Mouse (Mus musculus) heart, postnatal 10 days (tissue): Measurements from ENCODE around the gene Fastkd1. TPM values are rescaled to one million over a fixed set of nuclear protein-coding genes. Genes with fewer than 3 reads are reported as not detected.
A peak's percentile ranks its signal among the peaks of the same experiment; 100 is the strongest.
"Not testable (repeated sequence)": the region's sequence is repeated elsewhere in the genome, so short reads cannot be mapped to it uniquely, and the experiment has no call there.

Experiments used
- DNase-seq, 2 experiments: peaks; one replicate each; pipeline ENCODE4 v3.0.0; 2021
- intact Hi-C: fragments of 180-260 bp; cut with DNase I; formaldehyde crosslinking; loops from one replicate; pipeline ENCODE4 v1.15.1; 2025
- total RNA-seq, 2 experiments: library from RNA; stranded (reverse); gene quantifications; 2 replicates each; pipeline ENCODE4 v1.2.3; 2021

Gene Fastkd1
- total RNA-seq: 10 to 100 TPM; 31.4 to 34.6 TPM

DNA sequence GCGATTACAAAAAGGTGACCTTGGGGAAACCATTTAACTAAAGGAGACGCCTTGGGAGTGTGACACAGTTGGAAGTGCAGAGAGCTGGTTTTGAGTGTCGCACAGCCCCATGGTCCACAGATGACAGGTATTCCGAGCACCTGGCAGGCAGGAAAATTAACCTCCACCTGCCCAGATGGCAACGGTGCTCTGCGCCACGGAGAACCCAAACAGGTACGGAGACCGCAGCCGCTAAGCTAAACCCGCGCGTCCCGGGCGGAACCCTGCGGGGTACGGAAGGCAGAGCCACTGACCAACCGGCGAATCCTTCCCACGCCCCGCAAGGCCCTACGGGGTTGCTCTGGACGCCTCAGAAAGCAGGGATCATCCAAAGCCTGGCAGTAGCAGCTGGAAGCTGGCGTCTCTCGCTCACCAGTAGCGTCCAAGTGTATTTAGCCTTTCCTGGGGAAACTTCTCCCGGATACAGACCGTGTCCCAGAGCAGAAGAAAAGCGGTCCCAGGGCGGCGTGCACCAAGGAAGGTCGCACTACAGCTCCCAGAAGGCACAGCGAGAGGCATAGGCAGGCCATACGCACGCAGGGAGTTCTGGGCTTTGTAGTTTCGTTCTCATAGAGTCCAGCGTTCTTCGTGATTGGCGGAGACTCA lies at the start of gene Fastkd1:
Gene Fastkd1, minus strand, starts transcription at position 536 of the 645 bp plus-strand sequence.
- intact Hi-C loops: no loop called here

DNA sequence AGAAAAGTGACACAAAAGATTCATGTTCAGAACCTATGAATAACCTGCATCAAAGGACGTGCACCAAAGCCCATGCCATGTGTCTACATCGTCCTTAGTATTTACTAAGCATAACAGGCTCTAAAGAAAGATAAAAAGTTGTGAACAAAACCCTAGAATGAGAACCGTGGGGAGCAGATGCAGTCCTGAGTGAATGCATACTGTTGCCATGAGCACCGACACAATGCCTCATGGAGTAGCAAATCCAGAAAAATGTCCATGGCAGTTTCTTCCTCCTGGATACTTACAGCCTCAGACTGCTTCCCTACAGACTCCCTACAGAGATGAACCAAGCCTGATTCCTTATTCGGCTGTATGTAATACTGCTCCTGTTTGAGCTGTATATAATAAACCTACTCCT lies 47.7 kb upstream of the Fastkd1 start:
- no peak for DNase-seq
- intact Hi-C loops: no loop called here

More for the DNA sequence above, at the start of gene Fastkd1:
- peak; percentile 93 for DNase-seq

DNA sequence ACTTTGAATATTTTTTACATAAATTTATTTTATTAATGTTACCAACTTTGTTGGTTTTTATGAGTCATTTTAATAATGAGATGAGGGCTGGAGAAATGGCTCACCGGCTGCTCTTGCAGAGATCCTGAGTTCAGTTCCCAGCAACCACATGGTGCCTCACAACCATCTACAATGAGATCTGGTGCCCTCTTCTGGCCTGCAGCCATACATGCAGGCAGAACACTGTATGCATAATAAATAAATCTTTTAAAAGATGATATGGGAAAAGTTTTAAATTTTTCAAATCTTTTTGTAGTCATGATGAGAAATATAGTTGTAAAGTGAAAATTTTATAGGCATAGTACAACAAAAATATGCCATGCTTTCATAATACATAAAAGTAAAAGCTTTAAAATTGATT lies 31.8 kb upstream of the Fastkd1 start:
- no peak for DNase-seq
- intact Hi-C loops: no loop called here

DNA sequence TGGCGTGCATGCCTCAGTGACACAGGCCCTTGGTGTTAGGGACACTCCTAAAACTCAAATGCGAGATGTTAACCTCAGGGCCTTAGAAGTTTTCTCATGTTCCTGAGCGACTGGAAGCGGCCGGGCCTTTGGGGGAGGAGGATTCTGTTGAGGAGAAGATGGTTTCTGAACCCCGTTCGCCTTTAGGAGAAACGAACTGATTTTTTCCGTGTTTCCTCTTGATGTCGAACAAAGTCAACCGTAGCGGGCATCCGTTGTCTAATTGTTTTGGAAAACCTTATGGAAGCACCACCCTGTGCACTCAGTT lies 10.2 kb upstream of the Fastkd1 start:
- no peak for DNase-seq
- intact Hi-C loops: loop anchor here (5.0 kb wide), 1 partner anchor 164 kb away; the partner anchor contains the start of gene Mettl5

DNA sequence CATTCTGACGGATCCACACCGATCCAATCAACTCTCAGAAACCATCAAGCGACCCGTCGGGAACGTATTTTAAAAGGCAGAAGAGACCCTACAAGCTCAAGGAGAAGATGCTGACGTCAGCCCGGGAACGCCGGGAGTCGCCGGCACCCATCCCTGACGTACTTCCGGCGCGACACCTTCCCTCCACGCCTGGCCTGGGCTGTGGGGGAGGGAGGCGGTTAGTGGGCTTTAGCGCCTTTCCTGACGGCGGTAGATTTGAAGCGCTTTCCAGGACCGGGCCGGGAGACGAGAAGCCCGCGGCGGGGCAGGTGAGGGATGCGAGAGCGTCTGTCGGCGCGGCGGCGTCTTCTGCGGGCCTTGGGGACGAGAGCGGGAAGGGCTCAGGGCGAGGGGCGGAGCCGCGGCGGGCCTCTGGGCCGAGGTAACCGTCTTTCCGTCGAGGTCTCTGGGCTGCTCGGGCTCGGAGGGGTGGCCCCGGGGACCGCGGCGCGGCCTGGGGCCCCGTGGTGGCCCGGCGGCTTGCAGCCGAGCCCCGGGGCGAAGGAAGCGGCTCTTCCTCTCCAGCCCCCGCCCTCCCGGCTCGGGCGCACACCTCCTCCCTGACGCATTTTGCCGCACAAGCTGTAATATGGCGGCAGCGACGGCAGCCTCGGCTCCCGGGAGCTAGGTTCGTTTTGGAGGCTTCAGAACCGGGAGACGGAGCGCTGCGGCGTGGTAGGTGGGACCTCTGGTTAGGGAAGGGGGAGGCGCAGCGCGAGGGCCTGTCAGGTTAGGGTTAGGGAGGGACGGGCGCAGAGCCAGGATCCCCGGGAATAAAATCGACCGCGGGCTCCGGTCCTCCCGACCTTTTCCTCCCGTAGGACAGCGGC lies 9.6 kb upstream of the Fastkd1 start:
- peak; percentile 94 to 97 for DNase-seq
- intact Hi-C loops: loop anchor here (5.0 kb wide), 1 partner anchor 164 kb away; the partner anchor contains the start of gene Mettl5

DNA sequence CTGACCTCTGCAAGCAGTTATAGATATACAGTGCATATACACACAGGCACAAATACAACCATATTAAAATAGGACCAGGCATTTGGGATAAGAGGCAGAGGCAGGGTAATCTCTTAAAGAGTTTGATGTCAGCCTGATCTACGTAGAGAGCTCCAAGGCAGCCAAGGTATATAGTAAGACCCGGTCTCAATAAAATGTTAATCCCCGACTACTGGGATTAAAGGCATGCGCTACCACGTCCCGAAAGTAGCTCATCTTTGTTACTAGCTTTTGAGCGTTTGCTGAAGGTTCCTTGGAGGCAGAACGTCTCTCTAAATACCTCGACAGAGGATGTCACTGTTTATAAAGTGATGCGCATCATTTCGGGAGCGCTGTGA lies 8.9 kb upstream of the Fastkd1 start, which contains the start of gene Ppig:
Gene Ppig, plus strand, starts transcription at position 273 of the 377 bp plus-strand sequence.
- DNase-seq: no peak
- intact Hi-C loops: loop anchor here (5.0 kb wide), 1 partner anchor 165 kb away; the partner anchor contains the start of gene Mettl5

DNA sequence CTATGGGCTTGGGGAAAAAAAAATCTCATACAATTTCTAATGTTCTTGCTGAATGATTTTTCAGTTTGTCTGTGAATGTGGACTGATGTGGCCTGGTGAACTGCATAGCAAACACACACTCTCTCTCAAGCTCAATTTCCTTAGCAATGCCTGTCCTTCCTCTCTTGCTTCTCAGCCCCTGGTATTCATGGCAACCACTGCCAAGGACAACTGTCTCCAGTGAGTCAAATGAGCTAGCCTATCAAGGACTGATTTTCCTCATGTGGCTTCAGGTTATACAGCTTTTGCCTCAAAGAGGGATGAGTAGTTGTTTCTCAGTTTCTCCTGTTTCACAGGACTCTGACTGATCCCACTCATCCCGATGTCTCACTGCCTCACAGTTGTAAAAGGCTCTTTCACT lies 5.8 kb upstream of the Fastkd1 start:
- intact Hi-C loops: no loop called here
- no peak for DNase-seq

DNA sequence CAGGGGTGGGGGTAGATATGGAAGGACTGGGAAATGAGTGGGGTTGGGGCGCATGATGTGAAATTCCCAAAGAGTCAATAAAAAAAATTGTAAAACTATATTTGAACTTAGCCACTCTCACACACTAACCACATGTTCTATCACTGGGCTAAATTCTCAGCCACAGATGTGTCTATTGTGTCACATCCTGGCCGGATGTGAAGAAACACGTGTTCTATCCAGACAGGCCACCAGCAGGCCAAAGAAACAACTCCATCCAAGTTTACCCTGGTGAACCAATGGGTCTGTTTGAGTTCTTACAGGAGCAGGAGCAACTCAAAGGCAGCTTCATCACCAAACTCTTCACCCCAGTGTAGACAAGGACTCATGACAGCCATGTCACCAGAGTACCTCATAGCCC lies 3.2 kb upstream of the Fastkd1 start:
- intact Hi-C loops: no loop called here
- DNase-seq: no peak

DNA sequence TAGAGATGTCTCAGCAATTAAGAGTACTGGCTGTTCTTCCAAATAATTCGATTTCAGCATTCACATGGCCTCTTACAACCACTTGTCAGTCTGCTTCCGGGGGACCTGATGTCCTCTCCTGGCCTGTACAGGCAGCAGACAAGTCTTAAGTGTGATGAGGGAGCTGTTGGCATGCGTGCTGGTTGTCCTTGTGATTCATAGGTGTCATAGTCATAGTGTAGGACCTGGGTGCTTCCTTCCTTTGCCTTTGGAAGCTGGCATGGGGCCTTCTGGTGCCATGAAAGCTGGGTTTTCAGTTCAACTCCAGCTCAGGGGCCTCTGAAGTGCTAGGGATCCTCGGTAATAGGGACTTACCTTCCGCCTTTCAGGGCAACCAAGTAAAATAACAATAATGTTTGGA lies 810 bp upstream of the Fastkd1 start:
- intact Hi-C loops: no loop called here

DNA sequence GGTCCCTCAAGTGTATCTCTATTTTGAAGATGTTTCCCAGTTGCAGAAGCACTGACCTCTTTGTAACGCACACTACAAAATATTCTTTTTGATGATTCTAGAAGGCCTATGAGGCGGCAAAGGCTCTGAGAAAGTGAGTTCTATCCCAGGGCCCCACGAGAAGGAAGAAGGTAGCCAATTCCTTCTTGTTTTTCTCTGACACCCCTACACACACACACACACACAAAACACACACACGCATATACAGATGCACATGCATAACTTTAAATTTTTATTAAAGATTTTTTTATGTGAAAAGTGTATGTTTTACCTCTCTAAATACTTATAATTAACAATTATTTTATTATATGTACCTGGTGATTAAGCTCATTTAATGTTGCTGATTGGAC lies 304 bp upstream of the Fastkd1 start:
- DNase-seq: no peak
- intact Hi-C loops: no loop called here

More for the DNA sequence above, 810 bp upstream of the Fastkd1 start:
- DNase-seq: no peak

DNA sequence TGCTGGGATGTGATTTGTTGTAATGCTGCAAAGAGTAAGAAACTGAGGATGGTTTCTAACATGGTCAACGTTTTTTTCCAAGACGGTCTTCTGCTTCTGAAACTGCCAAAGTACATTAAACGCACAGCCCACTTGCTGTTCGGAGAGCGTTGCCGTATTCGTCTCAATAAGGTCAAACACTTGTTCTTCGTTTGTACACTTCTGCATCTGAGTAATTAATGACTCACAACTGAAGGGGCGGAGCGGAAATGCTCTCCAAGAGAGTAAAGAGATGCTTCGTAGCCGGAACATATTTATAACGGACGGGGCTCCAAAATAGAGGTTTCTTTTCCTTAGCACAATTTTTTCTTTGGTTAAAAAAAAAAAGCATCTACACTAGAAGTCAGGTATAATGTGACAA lies 1.1 kb downstream of the Fastkd1 start:
- intact Hi-C loops: no loop called here
- peak in 1 of 2 experiments; percentile 9 for DNase-seq

DNA sequence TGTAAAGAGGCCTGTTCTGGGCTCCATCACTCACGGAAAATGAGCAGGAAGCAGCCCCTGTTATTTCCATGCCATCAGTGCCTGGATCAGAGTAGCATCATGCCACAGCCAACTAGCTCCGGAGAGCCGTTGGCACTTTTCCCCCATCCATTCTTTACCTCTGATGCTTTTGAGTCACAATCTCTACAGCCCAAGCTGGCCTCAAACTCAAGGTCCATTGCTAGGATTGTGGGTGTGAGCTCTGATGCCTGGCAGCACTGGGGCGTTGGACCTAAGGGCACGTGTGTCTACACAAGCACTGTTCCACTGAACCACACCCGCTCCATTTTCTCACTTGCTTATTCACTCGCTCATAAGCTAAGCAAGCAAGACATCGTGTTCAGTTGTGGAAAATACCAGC lies 12.9 kb downstream of the Fastkd1 start:
- DNase-seq: no peak
- intact Hi-C loops: no loop called here

DNA sequence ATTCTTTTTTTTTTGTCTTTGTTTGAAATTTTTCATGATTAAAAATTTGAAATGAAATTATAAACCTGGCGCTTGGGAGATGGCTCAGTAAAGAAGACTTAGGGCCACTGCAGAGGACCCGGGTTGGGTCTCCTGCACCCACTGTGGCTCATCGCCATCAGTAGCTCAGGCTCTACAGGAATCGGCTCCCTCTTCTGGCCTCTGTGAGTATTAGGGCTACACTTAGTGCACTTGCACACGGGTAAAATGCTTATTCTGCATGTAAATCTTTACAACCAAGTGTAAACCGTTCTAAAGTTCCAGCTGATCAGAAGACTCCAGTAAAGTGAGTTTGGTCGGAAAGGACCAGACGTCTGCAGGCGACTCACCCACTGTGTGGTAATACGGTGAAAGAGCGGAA lies 19.8 kb downstream of the Fastkd1 start:
- DNase-seq: no peak
- intact Hi-C loops: no loop called here

DNA sequence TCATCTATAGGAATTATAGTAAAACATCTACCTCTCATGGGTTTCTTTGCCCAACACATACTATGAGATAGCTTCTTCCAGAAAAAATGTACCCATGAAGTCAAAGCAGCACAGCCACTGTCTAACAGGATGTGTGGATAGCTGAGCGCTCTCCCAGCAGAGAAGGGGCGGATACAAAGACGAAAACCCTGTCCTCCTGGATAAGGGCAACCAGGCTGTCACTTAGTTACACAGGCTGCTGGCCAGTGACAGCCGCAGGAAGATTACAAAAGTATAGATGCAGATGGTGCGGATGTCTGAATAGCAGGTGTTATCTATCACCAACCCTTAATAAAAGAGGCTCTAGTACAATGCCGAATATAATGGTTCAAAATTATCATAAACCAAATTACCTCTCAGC lies 22.5 kb downstream of the Fastkd1 start:
- DNase-seq: no peak
- intact Hi-C loops: no loop called here

DNA sequence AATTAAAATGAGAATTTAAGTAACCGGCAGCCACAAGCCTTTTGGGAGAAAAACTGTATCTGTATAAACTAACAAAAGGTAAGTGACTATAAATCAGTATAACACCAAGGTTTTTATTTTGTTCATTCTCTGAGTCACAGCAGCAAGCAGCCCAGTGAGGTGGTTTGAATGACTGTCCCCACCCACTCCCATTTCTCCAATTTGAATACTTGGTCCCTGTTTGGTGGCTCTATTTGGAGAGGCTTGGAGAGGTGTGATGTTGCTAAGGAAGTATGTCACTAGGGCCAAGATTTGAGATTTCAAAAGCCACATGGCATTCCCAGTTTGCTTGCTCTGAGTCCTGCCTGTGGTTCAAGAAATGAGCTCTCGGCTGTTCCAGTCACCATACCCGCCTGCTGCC lies 23.1 kb downstream of the Fastkd1 start:
- intact Hi-C loops: no loop called here
- DNase-seq: no peak

DNA sequence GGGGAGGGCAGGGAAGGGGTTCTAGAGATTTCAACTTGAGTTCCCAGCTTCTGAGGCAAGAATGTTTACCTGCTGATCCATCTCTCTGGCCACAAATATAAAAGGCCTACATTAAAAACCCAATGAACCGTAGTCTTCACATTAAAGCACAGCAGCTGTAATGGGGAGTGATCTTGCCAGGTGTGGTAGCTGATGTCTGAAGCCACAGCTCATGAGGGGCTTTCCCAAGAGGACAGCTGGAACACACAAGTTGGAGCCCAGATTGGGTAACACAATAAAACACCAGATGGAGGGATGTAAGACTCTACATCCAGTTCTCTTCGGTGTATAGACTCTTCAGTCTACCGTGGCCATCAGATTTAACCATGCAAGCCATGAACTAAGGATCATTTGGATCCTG lies 28.8 kb downstream of the Fastkd1 start:
- intact Hi-C loops: no loop called here

DNA sequence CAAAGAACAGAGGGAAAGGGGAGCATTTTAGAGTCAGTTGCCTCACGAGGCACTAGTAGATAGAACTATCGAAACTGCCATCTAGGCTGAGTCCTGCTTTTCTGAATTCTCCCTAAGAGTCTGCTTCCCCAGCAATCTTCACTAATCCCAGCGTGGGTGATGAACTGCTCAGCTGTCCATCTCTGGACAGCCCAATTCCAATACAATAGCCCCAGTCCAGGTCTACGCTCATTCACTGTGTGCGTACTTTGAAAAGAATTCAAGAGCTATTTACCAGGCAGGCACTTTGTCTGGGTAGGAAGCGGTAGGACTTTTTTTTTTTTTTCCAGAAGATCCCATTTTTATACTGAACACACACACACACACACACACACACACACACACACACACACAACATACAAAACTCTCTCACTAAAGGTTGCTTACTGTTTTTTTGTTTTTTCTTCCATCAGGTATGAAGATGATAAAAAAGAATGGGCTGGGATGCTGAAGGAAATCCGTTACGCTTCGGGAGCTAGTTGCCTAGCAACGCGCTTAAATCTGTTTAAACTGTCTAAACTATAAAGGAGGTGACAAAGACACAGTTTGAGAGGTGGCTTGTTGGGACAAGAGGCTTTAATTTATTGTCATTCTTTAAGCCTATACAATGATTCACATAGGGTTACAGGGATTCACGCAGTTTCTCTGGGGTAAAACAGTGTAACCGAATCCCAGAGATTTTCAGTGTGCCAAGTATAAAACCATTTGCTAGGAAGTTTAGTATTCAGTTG lies 30.1 kb downstream of the Fastkd1 start:
- DNase-seq: no peak
- intact Hi-C loops: no loop called here

More for the DNA sequence above, 28.8 kb downstream of the Fastkd1 start:
- DNase-seq: no peak

DNA sequence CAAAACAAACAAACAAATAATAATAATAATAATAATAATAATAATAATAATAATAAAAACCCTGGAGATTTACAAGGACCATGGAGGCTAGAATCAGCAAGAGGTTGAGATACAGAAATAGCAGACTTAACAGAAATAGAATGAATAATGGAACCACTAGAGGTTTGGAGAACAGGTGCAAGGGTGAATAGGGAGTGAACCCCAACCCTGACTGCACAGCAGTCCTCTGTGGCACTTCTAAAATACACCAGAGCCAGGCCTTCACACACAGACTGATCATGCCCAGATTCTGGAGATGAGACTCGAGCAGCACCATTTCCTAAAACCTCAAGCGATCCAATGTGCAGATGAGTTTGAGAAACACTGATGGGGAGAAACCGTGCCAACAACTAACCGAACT lies 31.4 kb downstream of the Fastkd1 start:
- no peak for DNase-seq
- intact Hi-C loops: no loop called here

DNA sequence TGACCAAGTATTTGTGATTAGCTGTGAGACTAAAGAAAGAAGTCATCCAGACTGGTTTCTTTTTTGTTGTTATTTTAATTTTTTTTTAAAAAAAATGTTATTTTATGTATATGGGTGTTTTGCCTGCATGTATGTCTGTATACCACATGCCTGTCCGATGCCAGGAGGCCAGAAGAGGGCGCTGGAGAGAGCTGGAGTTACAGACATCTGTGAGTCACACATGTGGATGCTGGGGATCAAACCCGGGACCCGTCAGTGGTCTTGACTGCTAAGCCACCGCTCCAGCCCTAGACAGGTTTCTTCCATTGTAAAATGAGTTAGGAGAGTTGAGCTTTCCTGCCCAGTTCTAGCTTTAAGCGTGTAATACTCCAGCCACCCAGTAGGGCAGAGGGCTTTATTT lies 33.3 kb downstream of the Fastkd1 start:
- intact Hi-C loops: loop anchor here (2.0 kb wide), 1 partner anchor 45 kb away; no protein-coding TSS in a partner anchor
- DNase-seq: no peak

DNA sequence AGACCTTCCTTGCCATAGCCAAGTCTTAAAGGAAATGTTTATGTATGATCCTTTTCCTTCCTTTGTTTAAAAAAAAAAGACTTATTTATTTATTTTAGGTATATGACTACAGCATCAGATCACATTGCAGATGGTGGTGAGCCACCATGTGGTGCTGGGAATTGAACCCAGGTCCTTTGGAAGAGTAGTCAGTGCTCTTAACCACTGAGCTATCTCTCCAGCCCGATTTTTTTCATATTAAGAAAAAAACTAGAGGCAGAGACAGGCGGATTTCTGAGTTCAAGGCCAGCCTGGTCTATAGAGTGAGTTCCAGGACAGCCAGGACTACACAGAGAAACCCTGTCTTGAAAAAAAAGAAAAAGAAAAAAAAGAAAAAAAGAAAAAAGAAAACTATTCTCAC lies 36.1 kb downstream of the Fastkd1 start:
- DNase-seq, intact Hi-C loops: not testable (repeated sequence)

DNA sequence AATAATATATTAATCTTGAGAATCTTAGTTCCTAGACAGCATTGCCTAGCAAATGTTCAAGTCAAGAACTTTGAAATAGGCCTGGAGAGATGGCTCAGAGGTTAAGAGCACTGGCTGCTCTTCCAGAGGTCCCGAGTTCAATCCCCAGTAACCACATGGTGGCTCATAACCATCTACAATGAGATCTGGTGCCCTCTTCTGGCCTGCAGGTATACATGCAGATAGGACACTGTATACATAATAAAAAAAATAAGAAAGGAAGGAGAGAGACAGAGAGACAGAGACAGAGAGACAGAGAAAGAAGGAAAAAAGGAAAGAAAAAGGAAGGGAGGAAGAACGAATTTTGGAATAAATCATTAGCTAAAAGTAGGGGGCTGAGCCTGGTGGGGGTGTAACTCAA lies 36.6 kb downstream of the Fastkd1 start:
- intact Hi-C loops: no loop called here
- DNase-seq: peak; percentile 9 to 18
